Mouse (Mus musculus): ENCODE results near the gene Agap1.
A peak's percentile ranks its signal among the peaks of the same experiment; 100 is the strongest.

Gene Agap1

DNA sequence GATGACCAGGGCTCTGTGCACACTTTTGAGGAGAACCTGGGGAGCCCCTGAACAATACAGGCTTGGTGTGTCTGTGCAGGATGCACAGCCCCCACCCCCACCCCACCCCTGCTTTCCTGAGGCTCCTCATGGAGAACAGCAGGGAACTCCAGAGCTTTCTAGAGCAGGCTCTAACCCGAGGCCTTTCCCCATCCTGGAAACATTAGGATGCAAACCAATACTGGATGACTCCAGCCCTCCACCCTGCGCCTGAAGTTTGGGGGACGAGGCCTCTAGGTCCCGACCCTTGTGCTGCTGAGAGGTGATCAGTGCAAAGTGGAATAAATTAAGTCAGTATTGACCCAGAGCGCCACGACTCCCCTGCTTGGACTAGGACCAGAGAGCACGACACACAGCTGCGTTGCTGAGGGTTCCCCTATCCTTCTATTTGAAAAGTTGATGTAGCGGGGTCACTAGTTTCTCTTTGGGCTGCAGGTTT lies 472.0 kb downstream of the Agap1 start:
- DNase-seq, result no peak

DNA sequence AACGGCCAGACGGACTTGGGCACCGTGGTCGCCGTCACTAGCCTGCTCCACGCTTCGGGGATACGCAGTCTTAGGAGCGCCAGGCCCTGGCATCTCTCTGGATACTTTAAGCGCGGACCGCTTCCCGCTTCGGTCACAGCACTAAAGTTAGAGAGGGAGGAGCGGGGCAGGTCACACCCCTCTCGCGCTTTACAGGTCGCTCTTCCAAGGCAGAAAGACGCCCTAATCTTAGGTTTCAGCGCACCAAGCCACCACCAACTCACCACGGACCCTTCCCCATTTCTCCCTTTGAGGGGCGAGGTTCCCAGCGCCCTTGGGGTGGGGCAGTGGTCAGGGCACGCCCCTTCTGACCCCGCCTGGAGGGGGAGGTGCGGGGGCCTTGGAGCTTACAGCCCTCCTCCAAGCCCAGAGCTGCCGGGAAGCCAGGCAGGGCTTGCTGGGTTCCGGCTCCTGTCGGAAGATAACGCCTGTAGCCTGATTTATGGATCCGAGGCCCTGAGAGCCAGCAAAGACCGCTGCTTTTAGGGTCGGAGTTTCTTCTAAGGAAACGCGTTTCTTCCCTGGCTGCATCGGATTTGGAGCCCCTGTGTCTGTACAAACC lies 472.6 kb downstream of the Agap1 start:
- no peak for DNase-seq

- no peak for DNase-seq
These were observed 474.1 kb downstream of the Agap1 start for GRCm38 (mm10) chr1:89928676-89929075.

DNA sequence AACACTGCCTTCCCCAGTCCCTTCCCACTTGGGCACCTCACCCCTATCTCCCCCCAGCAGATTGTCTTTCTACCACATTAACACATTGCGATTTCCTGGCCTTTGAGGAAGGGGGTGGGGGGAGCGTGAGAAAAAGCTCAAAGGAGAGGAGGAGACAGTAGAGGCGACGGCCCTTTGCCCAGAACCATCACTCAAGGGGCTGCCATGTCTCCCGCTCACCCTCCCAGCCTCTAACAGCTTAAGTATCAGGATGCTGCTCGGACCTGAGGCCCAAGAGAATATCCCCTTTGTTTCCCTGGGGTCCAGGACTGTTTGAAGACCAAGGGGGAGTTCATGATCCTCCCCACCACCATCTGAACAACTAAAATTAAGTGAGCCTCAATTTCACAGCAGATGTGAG lies 474.6 kb downstream of the Agap1 start:
- no peak for DNase-seq

GRCm38 (mm10) chr1:89929721-89930505 lies 475.3 kb downstream of the Agap1 start:
- no peak for DNase-seq

DNA sequence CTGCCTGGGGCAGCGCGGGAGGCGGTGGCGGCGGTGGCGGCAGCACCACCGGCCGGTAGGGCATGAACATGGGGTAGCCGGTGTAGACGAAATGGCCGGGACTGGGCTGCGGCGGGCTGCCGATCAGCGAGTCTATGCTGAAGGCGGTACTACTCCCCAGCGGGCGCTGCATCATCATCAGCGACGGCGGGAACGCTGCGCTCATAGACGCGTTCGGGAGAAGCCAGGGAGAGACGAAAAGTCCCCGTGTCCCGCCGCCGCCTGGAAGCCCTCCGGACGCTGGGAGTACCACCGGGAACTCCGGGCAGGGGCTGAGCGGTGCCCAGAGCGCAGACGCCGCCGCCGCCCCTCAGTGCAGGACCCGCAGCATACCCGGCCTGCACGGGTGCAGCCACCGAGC lies 475.9 kb downstream of the Agap1 start:
- DNase-seq, result no peak

GRCm38 (mm10) chr1:89931120-89931519 lies 476.5 kb downstream of the Agap1 start, which contains the start of gene Gbx2:
TSS of gene Gbx2 (minus strand) at chr1:89931179.
- DNase-seq, result no peak

DNA sequence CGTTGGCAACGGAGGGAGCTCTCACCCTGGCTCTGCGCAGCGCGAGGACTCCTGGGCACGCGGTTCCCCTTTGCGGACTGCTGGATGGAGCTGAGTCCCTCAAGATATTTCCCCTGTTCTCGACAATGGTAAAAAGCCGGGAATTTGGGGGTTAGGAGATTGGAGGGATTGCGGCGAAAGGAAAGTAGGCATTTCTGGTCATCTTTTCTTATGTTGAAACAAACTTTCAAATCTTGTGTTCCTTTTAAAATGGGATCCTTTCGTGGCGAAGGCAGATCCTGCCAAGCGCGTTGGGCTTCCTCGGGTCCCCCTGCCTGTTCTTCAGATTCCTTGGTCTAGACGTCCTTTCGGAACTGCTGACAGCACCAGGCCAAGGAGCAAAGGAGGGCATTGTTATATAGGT lies 477.4 kb downstream of the Agap1 start:
- no peak for DNase-seq

GRCm38 (mm10) chr1:89932616-89933015 lies 478.0 kb downstream of the Agap1 start:
- DNase-seq, result no peak

- no peak for DNase-seq
These were observed 478.4 kb downstream of the Agap1 start for GRCm38 (mm10) chr1:89933028-89933427.

DNA sequence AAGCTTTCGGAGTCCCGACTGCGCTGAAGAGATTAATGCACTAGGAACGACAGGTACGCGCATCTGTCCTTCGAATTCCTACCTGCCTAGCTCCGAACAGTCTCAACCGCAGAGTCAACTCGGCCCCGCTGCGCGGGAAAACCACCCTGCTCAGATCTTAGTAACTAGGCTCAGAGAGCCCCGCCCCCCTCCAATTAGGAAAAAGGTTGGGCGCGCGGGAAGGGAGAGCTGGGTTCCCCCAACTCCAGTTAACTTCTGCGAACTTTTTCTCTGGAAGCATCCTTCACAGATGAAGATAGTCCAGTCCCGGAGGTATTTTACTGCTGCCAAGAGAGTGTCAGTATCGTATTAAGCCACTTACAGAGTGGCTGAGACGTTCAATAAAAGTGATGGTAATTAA lies 479.2 kb downstream of the Agap1 start:
- no peak for DNase-seq

DNA sequence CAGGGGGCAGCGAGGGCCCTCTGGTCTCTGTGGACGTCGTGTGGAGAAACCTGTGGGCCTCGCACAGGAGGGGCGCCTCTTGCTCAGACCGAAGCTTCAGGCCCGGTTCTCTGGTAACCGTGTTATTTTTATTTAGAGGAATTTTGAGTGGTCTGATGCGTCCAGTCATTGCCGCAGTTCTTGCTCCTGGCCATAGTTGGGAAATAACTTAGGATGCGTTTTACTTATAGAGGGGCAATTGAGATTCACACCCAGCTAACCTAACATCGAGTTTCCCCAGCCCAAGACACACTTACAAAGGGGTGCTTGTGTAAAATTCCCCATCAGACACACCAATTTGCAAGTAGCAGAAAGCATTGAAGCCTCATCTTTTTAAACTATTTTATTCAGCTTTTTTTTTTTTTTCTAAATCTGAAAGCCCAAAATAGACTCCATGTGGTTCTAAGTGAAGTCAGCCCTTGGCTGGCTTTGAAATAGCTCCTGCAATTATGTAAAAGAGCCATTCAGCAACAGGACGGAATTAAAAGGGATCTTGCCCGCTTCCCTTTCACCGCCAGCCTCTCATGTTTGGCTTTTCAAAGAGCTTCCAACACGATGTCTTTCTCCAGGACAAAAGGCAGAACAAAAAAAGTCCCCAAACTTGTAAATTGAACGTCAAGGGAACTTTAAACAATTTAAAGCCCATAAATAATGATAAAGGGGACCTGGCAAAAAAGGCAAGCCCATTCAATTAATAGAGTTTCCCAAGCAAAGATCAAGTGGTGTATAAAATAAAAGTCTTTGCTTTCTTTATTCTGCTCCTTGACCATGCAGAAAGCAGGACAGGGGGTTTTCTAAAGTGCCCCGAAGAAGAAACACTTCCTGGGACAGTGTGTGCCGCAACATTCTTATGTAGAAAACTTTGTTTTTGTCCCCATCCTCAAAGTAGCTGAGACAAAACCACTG lies 480.0 kb downstream of the Agap1 start:
- DNase-seq, result no peak

DNA sequence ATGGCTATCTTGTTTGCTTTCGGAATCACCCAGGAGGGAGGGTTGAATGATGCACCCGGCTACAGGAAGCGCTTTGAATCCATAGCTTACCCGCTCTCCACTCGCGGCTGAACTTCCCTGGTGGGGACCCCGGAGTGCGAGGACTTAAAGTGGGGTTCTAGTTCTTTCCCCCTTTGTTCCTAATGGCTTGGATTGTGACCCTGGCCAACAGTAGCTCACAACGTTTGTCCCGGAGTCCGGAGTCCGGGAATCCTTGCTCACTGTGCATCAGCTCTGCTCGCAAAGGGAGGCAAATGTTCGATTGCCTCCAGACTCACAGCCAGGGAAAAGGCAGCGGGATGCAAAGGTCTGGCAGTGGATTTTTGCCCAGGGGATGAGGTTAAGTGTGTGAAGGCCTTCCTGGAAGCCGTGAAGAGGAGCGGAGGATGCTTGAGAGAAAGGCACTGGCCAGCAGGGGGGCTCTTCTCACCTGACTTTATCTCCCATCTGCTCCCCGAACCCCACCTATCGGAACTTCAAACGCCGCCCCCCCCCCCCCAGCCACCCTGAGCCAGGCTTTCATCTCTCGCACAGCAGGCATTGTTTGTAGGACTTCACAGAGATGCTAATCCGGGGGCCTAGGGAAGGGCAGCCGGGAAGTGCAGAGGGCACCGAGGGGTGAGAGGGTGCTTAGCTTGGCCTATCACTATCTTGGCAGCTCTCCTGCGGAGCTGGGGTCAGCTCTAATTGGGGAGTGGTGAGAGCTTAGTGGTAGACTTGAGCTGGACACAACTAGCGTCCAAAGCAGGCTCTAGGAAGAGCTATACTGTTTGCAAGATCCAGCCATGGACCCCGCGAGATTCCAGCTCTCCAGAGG lies 481.1 kb downstream of the Agap1 start:
- DNase-seq, result no peak

DNA sequence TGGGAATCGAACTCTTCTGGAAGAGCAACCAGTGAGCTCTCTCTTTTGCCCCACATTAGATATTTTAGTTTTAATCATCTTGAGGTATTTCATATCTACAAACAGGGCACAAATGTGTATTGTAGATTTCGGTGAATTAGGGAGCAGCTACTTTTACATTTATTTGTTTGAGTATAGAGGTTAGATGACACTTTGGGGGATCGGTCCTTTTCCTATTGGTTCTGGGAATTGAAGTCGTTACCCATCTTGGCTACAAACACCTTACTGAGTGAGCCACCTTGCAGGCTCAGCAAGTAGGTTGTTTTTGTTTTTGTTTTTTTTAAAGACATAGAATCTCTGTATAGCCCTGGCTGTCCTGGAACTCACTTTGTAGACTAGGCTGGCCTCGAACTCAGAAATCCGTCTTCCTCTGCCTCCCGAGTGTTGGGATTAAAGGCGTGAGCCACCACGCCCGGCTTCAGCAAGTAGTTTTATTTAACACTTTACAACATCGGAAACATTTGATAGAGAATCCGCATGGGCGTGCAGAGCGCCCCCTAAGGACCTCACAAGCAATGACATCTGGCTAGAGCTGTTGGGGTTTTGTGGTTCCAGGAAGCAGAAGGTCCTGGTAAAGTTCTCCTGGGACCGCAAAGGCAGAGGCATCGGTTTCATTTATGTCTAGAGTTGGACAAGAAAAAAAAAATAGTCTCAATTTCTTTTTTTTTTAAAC lies 484.4 kb downstream of the Agap1 start:
- no peak for DNase-seq

- DNase-seq, result no peak
These were observed 485.0 kb downstream of the Agap1 start for GRCm38 (mm10) chr1:89939596-89939960.

- DNase-seq, result peak; percentile 55
These were observed 485.5 kb downstream of the Agap1 start for GRCm38 (mm10) chr1:89939981-89940726.

DNA sequence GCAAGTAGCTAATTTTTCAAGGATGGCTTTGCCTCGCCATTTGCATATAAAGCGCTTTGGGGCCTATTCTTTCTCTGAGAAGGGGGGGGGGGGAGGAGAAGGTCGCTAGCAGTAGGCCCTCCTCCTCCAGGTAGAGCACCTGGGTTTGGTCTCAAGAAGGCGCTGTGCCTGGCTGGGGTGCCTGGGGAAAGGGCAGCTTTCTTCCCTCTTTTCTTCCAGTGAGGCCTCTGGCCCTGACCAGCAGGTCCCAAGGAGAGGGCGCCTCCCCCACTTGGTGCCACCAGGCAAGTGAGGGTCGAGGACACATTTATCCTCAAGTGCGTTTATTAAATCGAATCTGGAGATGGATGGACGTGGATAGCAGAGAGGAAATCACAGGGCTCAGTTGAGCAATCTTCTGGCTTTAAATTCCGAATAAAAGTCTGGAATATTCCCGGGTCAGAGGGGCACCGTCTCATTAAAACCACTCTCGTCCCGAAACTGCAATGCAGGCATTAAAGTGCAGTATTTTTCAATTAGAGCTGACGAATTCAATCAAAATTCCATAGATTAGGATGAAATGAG lies 486.4 kb downstream of the Agap1 start:
- DNase-seq, result no peak

- DNase-seq, result no peak
These were observed 487.2 kb downstream of the Agap1 start for GRCm38 (mm10) chr1:89941701-89942381.

GRCm38 (mm10) chr1:89942395-89942976 lies 487.9 kb downstream of the Agap1 start:
- peak; percentile 31 for DNase-seq

DNA sequence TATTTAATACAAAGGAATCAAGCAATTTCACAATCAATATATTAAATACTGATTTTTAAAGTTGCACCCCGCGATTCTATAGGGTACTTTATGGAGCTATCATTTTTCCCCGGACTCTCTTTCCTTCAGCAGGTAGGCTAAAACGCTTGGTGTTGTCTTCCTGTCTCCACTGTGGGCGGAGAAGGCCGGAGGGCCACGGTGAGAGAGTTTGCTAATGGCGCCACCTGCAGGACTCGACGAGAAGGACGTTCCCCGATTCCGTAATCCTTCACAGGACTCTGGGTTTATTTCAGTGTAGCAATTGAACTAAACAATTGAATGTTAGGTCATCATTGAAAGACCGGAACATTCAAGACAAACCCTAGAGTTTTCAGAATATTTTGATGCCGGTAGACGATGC lies 488.6 kb downstream of the Agap1 start:
- DNase-seq, result peak; percentile 82

All from cerebellum, adult 9-10 months (tissue).